Mouse (Mus musculus) erythroblast, embryonic 14.5 days (primary cell): ENCODE results near the gene March2.

ENCODE experiments used
- GATA1 ChIP-seq: IDR thresholded peaks from 2 replicates; pipeline ENCODE4 v1.6.1; 2012; ENCODE audit warnings: low read length, inconsistent platforms, mixed read lengths
- TAL1 ChIP-seq: IDR thresholded peaks from 3 replicates; pipeline ENCODE4 v1.6.1; 2012; ENCODE audit warnings: low read length, inconsistent platforms, mixed read lengths

GRCm38 (mm10) chr17:33675452-33675851 is 43.0 kb downstream of the March2 start:
- TF ChIP-seq GATA1, result no peak
- TF ChIP-seq TAL1, result no peak
